Mouse (Mus musculus) liver, embryonic 12.5 days (tissue): ENCODE data around the gene Ninj1. TPM values are rescaled to one million over a fixed set of nuclear protein-coding genes. Genes with fewer than 3 reads are reported as not detected.

Source experiments
- ATAC-seq: fragments of 200-750 bp; cut with Nextera tagmentation; 2 replicates; pipeline ENCODE4 v1.8.0; 2017; ENCODE audit warnings: moderate number of reproducible peaks, mild to moderate bottlenecking, moderate library complexity
- H3K27ac ChIP-seq: fragments of 300-500 bp; sonication (generic); 2 replicates; pipeline ENCODE4 v1.5.1; 2016; ENCODE audit warnings: mild to moderate bottlenecking
- H3K27me3 ChIP-seq: fragments of 300-500 bp; sonication (generic); replicated peaks from 2 replicates; pipeline ENCODE4 v1.6.1; 2016; ENCODE audit warnings: mild to moderate bottlenecking, moderate library complexity
- H3K36me3 ChIP-seq: fragments of 300-500 bp; sonication (generic); 2 replicates; pipeline ENCODE4 v1.6.1; 2016; ENCODE audit warnings: mild to moderate bottlenecking, moderate library complexity
- H3K4me1 ChIP-seq: fragments of 300-500 bp; sonication (generic); 2 replicates; pipeline ENCODE4 v1.6.1; 2016
- H3K4me2 ChIP-seq: fragments of 300-500 bp; sonication (generic); 2 replicates; pipeline ENCODE4 v1.6.1; 2016; ENCODE audit warnings: mild to moderate bottlenecking, moderate library complexity
- H3K4me3 ChIP-seq: fragments of 300-500 bp; sonication (generic); 2 replicates; pipeline ENCODE4 v1.5.1; 2016; ENCODE audit warnings: mild to moderate bottlenecking, moderate library complexity
- H3K9ac ChIP-seq: fragments of 300-500 bp; sonication (generic); 2 replicates; pipeline ENCODE4 v1.6.1; 2016; ENCODE audit warnings: mild to moderate bottlenecking, moderate library complexity
- H3K9me3 ChIP-seq: fragments of 300-500 bp; sonication (generic); replicated peaks from 2 replicates; pipeline ENCODE4 v1.6.1; 2016; ENCODE audit warnings: mild to moderate bottlenecking, moderate library complexity
- WGBS: fragments of 180-500 bp; shearing (Covaris S2); methylation state at CpG from one replicate; pipeline ENCODE4 v1.1.7; 2016; ENCODE audit not compliant: insufficient replicate concordance; 5-methylcytosine and 5-hydroxymethylcytosine counted together
- polyA plus RNA-seq: library from polyadenylated mRNA; unstranded; fragments of >200 nt; fragmentation: Nextera tagmentation; extraction: Ambion mirVana; gene quantifications from 2 replicates; pipeline ENCODE4 v1.2.1, GENCODE M21; 2016

Ninj1 gene
- polyA plus RNA-seq, 1 experiment from 2014 or later = 41.5 TPM

GRCm38 (mm10) chr13:49200688-49201087, 13.4 kb downstream of the Ninj1 start:
- Histone ChIP-seq H3K9ac (no peak overlapping the region), H3K27me3 (no peaks in the 10 kb centered on the region), H3K9me3 (no peaks in the 10 kb centered on the region), H3K27ac (no peak overlapping the region), H3K4me2 (no peak overlapping the region), H3K4me1 (peaks cover 8% of the 10 kb centered on the region), H3K36me3 (peaks cover 8% of the 10 kb centered on the region), H3K4me3 (no peak overlapping the region)
- WGBS = 56% methylated on average over 13 of the region's 13 CpGs
- ATAC-seq = no peak

- Histone ChIP-seq H3K4me2 (no peak overlapping the region), H3K4me3 (no peak overlapping the region), H3K27me3 (no peaks in the 10 kb centered on the region), H3K27ac (no peak overlapping the region), H3K9ac (no peak overlapping the region), H3K9me3 (no peaks in the 10 kb centered on the region), H3K36me3 (no peaks in the 10 kb centered on the region), H3K4me1 (no peaks in the 10 kb centered on the region)
- ATAC-seq = no peak
- WGBS = 70% methylated on average over 7 of the region's 7 CpGs
Observed at GRCm38 (mm10) chr13:49202556-49202955, 15.3 kb downstream of the Ninj1 start.

GRCm38 (mm10) chr13:49205381-49205998, 18.2 kb downstream of the Ninj1 start:
- Histone ChIP-seq H3K36me3 (no peaks in the 10 kb centered on the region), H3K9ac (no peak overlapping the region), H3K4me2 (no peak overlapping the region), H3K27me3 (no peaks in the 10 kb centered on the region), H3K9me3 (no peaks in the 10 kb centered on the region), H3K4me1 (peaks cover 6% of the 10 kb centered on the region; the same call in 1 of the 2 replicates), H3K4me3 (no peak overlapping the region), H3K27ac (no peak overlapping the region)
- WGBS = 45% methylated on average over 13 of the region's 13 CpGs
- no peak for ATAC-seq

- Histone ChIP-seq H3K4me2 (no peak overlapping the region), H3K27me3 (no peaks in the 10 kb centered on the region), H3K9ac (no peak overlapping the region), H3K9me3 (no peaks in the 10 kb centered on the region), H3K4me3 (no peak overlapping the region), H3K36me3 (no peaks in the 10 kb centered on the region), H3K4me1 (peaks cover 11% of the 10 kb centered on the region; the same call in 1 of the 2 replicates), H3K27ac (no peak overlapping the region)
- 85% methylated on average over 2 of the region's 2 CpGs for WGBS
- ATAC-seq = no peak
Observed at GRCm38 (mm10) chr13:49206341-49206740, 19.1 kb downstream of the Ninj1 start.

GRCm38 (mm10) chr13:49209306-49209705, 22.0 kb downstream of the Ninj1 start:
- no peak for ATAC-seq
- H3K36me3 ChIP-seq = no peaks in the 10 kb centered on the region
- peaks cover 1% of the 10 kb centered on the region; the same call in 1 of the 2 replicates for H3K27me3 ChIP-seq
- no peak overlapping the region for H3K27ac ChIP-seq
- no peak overlapping the region for H3K9ac ChIP-seq
- H3K4me1 ChIP-seq = peaks cover 20% of the 10 kb centered on the region; the same call in 1 of the 2 replicates
- WGBS = 22% methylated on average over 7 of the region's 7 CpGs
- H3K9me3 ChIP-seq = no peaks in the 10 kb centered on the region
- no peak overlapping the region for H3K4me3 ChIP-seq
- H3K4me2 ChIP-seq = no peak overlapping the region

GRCm38 (mm10) chr13:49212711-49213500, 25.6 kb downstream of the Ninj1 start:
- peaks cover 19% of the 10 kb centered on the region for H3K27me3 ChIP-seq
- no peaks in the 10 kb centered on the region for H3K36me3 ChIP-seq
- 70% methylated on average over 4 of the region's 4 CpGs for WGBS
- peaks cover 48% of the 10 kb centered on the region for H3K4me1 ChIP-seq
- no peak for ATAC-seq
- no peak overlapping the region for H3K9ac ChIP-seq
- H3K4me2 ChIP-seq = no peak overlapping the region
- no peaks in the 10 kb centered on the region for H3K9me3 ChIP-seq
- no peak overlapping the region for H3K4me3 ChIP-seq
- no peak overlapping the region for H3K27ac ChIP-seq

GRCm38 (mm10) chr13:49213531-49213932, 26.2 kb downstream of the Ninj1 start:
- no peak overlapping the region for H3K4me2 ChIP-seq
- no peaks in the 10 kb centered on the region for H3K9me3 ChIP-seq
- peaks cover 48% of the 10 kb centered on the region for H3K4me1 ChIP-seq
- no peak overlapping the region for H3K4me3 ChIP-seq
- no peak overlapping the region for H3K9ac ChIP-seq
- no peak overlapping the region for H3K27ac ChIP-seq
- H3K27me3 ChIP-seq = peaks cover 19% of the 10 kb centered on the region
- WGBS = 42% methylated on average over 4 of the region's 4 CpGs
- ATAC-seq = no peak
- no peaks in the 10 kb centered on the region for H3K36me3 ChIP-seq

GRCm38 (mm10) chr13:49214454-49214853, 27.2 kb downstream of the Ninj1 start:
- Histone ChIP-seq H3K9ac (no peak overlapping the region), H3K36me3 (no peaks in the 10 kb centered on the region), H3K4me2 (peak overlapping the region; percentile 99; the same call in 1 of the 2 replicates), H3K27ac (no peak overlapping the region), H3K27me3 (peaks cover 19% of the 10 kb centered on the region), H3K4me3 (no peak overlapping the region), H3K9me3 (no peaks in the 10 kb centered on the region), H3K4me1 (peaks cover 44% of the 10 kb centered on the region)
- 76% methylated on average over 3 of the region's 3 CpGs for WGBS
- no peak for ATAC-seq

- H3K9ac ChIP-seq = peak overlapping the region; percentile 77
- no peak for ATAC-seq
- H3K27ac ChIP-seq = no peak overlapping the region
- H3K4me2 ChIP-seq = peak overlapping the region; percentile 99
- WGBS = 10% methylated on average over 5 of the region's 5 CpGs
- peak overlapping the region; percentile 70 for H3K4me3 ChIP-seq
- no peaks in the 10 kb centered on the region for H3K9me3 ChIP-seq
- peaks cover 19% of the 10 kb centered on the region for H3K27me3 ChIP-seq
- H3K4me1 ChIP-seq = peaks cover 43% of the 10 kb centered on the region
- H3K36me3 ChIP-seq = no peaks in the 10 kb centered on the region
Observed at GRCm38 (mm10) chr13:49215128-49215503, 27.8 kb downstream of the Ninj1 start.

GRCm38 (mm10) chr13:49215504-49216219, 28.4 kb downstream of the Ninj1 start, which contains the start of gene Card19:
Card19 (minus strand) TSS chr13:49216037.
- H3K27me3 ChIP-seq = peaks cover 19% of the 10 kb centered on the region
- H3K4me2 ChIP-seq = peak within 1 kb of the TSS; percentile 99
- peak within 1 kb of the TSS; percentile 77 for H3K9ac ChIP-seq
- WGBS = 3% methylated on average over 60 of the region's 78 CpGs
- H3K36me3 ChIP-seq = no peaks in the 10 kb centered on the region
- H3K27ac ChIP-seq = peak within 1 kb of the TSS; percentile 65
- H3K4me3 ChIP-seq = peak within 1 kb of the TSS; percentile 70
- no peaks in the 10 kb centered on the region for H3K9me3 ChIP-seq
- H3K4me1 ChIP-seq = peaks cover 40% of the 10 kb centered on the region
- ATAC-seq = peak; percentile 89

- H3K4me2 ChIP-seq = peak overlapping the region; percentile 99
- H3K4me1 ChIP-seq = peaks cover 37% of the 10 kb centered on the region
- H3K9ac ChIP-seq = peak overlapping the region; percentile 77
- H3K4me3 ChIP-seq = peak overlapping the region; percentile 70
- H3K9me3 ChIP-seq = no peaks in the 10 kb centered on the region
- peaks cover 19% of the 10 kb centered on the region for H3K27me3 ChIP-seq
- H3K36me3 ChIP-seq = no peaks in the 10 kb centered on the region
- peak; percentile 65 for ATAC-seq
- 2% methylated on average over 17 of the region's 17 CpGs for WGBS
- H3K27ac ChIP-seq = peak overlapping the region; percentile 65
Observed at GRCm38 (mm10) chr13:49216220-49216552, 28.9 kb downstream of the Ninj1 start.
